Mouse (Mus musculus) olfactory bulb, adult 2 months (tissue): ENCODE data around the gene Duox2.

Source experiments
- CTCF ChIP-seq: fragments of 200-500 bp; IDR thresholded peaks from 2 replicates; pipeline ENCODE4 v1.5.1; 2012; ENCODE audit warnings: low read depth, mild to moderate bottlenecking, low read length, moderate library complexity; ENCODE audit not compliant: insufficient read depth
- POLR2A ChIP-seq: fragments of 200-500 bp; IDR thresholded peaks from 2 replicates; pipeline ENCODE4 v1.6.1; 2012; ENCODE audit warnings: mild to moderate bottlenecking, low read depth, low read length, moderate library complexity; ENCODE audit not compliant: insufficient read depth

DNA sequence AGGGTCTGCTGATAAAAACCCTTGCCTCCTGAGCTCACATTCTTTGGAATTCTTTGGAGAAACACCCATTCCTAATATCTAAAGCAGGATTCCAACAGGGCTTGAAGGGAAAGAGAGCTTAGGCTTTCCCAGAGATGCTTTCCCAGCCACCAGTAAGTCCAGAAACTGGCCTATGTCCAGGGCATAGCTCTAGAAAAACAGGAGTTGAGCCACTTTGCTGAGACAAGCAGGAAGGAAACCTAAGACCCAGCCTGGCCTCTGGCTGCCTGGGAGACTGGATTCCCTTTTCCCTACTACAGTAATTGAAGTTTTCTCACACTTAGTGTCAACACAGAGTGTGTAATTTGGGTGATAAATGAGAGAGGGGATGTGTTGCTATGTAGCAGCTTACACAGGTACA is 61.9 kb downstream of the Duox2 start:
- no peak for TF ChIP-seq CTCF
- no peak for TF ChIP-seq POLR2A
